Mouse (Mus musculus): ENCODE results near the gene Brip1. TPM values are rescaled to one million over a fixed set of nuclear protein-coding genes. Genes with fewer than 3 reads are reported as not detected.
A peak's percentile ranks its signal among the peaks of the same experiment; 100 is the strongest.
"Not testable (repeated sequence)": the region's sequence is repeated elsewhere in the genome, so short reads cannot be mapped to it uniquely, and the experiment has no call there.

Brip1 gene
- total RNA-seq (2021): under 1 TPM; 0.09 to 0.19 TPM
- long read RNA-seq, experiment 1, partial matches to known transcripts: 0 of 1 reads
- long read RNA-seq, experiment 1, other reads (novel, unspliced or antisense): 1 of 1 reads
- long read RNA-seq, experiment 2: 0 reads

GRCm38 (mm10) chr11:86201037-86201786 lies at the start of gene Brip1:
TSS of gene Brip1 (minus strand) at chr11:86201193.
- DNase-seq (ENCODE audit: low spot score in 2 of 2): peak; percentile 86 to 91

- DNase-seq (ENCODE audit: low spot score in 2 of 2): no peak
Observed at GRCm38 (mm10) chr11:86232446-86232845, 31.5 kb upstream of the Brip1 start.

- DNase-seq (ENCODE audit: low spot score in 2 of 2): no peak
Observed at GRCm38 (mm10) chr11:86231781-86232350, 30.9 kb upstream of the Brip1 start.

- DNase-seq (ENCODE audit: low spot score in 2 of 2): no peak
Observed at GRCm38 (mm10) chr11:86226646-86227180, 25.7 kb upstream of the Brip1 start.

GRCm38 (mm10) chr11:86225761-86226160 lies 24.8 kb upstream of the Brip1 start:
- no peak for DNase-seq (ENCODE audit: low spot score in 2 of 2)

- no peak for DNase-seq (ENCODE audit: low spot score in 2 of 2)
Observed at GRCm38 (mm10) chr11:86211803-86212202, 10.8 kb upstream of the Brip1 start.

- no peak for DNase-seq (ENCODE audit: low spot score in 2 of 2)
Observed at GRCm38 (mm10) chr11:86209123-86209522, 8.1 kb upstream of the Brip1 start.

- no peak for DNase-seq (ENCODE audit: low spot score in 2 of 2)
Observed at GRCm38 (mm10) chr11:86205876-86206275, 4.9 kb upstream of the Brip1 start.

GRCm38 (mm10) chr11:86205031-86205430 lies 4.0 kb upstream of the Brip1 start:
- no peak for DNase-seq (ENCODE audit: low spot score in 2 of 2)

GRCm38 (mm10) chr11:86201901-86202675 lies 1.1 kb upstream of the Brip1 start:
- no peak for DNase-seq (ENCODE audit: low spot score in 2 of 2)

- no peak for DNase-seq (ENCODE audit: low spot score in 2 of 2)
Observed at GRCm38 (mm10) chr11:86200460-86201021, 452 bp downstream of the Brip1 start.

- DNase-seq (ENCODE audit: low spot score in 2 of 2): no peak
Observed at GRCm38 (mm10) chr11:86199733-86200132, 1.3 kb downstream of the Brip1 start.

- not testable (repeated sequence) for DNase-seq (ENCODE audit: low spot score in 2 of 2)
Observed at GRCm38 (mm10) chr11:86185224-86185623, 15.8 kb downstream of the Brip1 start.

GRCm38 (mm10) chr11:86175833-86176232 lies 25.2 kb downstream of the Brip1 start:
- DNase-seq (ENCODE audit: low spot score in 2 of 2): no peak

GRCm38 (mm10) chr11:86174173-86174572 lies 26.8 kb downstream of the Brip1 start:
- peak; percentile 35 to 57 for DNase-seq (ENCODE audit: low spot score in 2 of 2)

GRCm38 (mm10) chr11:86170743-86171142 lies 30.2 kb downstream of the Brip1 start:
- no peak for DNase-seq (ENCODE audit: low spot score in 2 of 2)

- no peak for DNase-seq (ENCODE audit: low spot score in 2 of 2)
Observed at GRCm38 (mm10) chr11:86160251-86160650, 40.7 kb downstream of the Brip1 start.

- no peak for DNase-seq (ENCODE audit: low spot score in 2 of 2)
Observed at GRCm38 (mm10) chr11:86158950-86159349, 42.0 kb downstream of the Brip1 start.

GRCm38 (mm10) chr11:86155638-86156037 lies 45.4 kb downstream of the Brip1 start:
- DNase-seq (ENCODE audit: low spot score in 2 of 2): no peak

- no peak for DNase-seq (ENCODE audit: low spot score in 2 of 2)
Observed at GRCm38 (mm10) chr11:86131324-86131723, 69.7 kb downstream of the Brip1 start.

Measured in left cerebral cortex, adult 18-20 months (tissue).